Mouse (Mus musculus): ENCODE data around the gene Rad50. TPM values are rescaled to one million over a fixed set of nuclear protein-coding genes. Genes with fewer than 3 reads are reported as not detected.
A peak's percentile ranks its signal among the peaks of the same experiment; 100 is the strongest.

The Rad50 gene
- 4.3 TPM for polyA plus RNA-seq (2012; fragmentation: generic; extraction: Trizol)

DNA sequence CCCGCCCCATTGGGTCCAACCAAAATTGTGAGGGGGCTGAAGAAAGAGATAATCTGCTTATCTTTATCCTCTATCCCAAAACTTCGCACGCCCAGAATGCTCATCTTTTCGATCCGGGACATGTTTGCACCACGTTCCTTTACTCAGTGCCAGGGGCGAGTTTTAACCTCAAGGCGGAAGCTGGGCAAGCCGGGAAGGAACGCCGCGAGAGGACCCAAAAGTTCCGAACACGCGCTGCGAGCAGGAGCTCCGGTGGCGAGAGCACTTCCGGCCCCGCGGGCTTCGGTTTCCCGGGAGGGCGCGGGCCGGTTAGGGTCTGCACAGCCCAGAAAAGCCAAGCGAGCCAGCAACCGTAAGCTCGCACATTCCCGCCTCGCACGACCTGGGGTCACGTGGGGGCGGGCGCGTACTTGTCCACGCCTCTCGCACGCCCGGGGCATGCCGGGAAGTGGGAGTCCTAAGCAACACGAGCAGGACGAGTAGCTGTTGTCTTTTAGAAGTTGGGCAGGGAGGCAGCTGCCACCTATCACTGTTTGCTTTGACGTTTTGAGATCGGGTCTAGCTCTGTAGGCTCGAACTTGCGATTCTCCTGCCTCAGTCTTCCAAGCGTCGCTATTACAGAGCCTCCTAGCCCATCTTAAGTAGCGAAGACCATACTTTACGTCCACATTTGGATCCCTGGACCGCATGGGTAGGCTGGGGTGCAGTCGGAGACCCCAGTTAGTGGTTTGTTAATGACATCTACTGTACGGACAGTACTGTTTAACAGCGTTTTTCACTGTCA is at the start of gene Rad50:
Rad50 (minus strand) TSS at position 386 of the 784 bp plus-strand sequence.
- H3K4me3 ChIP-seq: peak within 1 kb of the TSS; percentile 54
- no peak within 1 kb of the TSS for H3ac ChIP-seq (ENCODE audit: control insufficient read depth, insufficient read length)
- H3K36me3 ChIP-seq (ENCODE audit: control insufficient read depth, insufficient read depth): no peaks in the 10 kb centered on the region

GRCm38 (mm10) chr11:53755011-53755595 is 48.0 kb upstream of the Rad50 start:
- Histone ChIP-seq H3K79me2 (ENCODE audit: control insufficient read depth, insufficient read depth) (no peaks in the 10 kb centered on the region), H3K27me3 (ENCODE audit: control insufficient read depth, insufficient read depth, insufficient read length) (no peaks in the 10 kb centered on the region), H3ac (ENCODE audit: control insufficient read depth, insufficient read length) (no peak overlapping the region), H3K36me3 (ENCODE audit: control insufficient read depth, insufficient read depth) (no peaks in the 10 kb centered on the region), H3K4me2 (ENCODE audit: low read depth) (no peak overlapping the region), H3K4me3 (no peak overlapping the region)
- TF ChIP-seq SRF (IDR thresholded peaks at IDR 0.05; ENCODE audit: control insufficient read depth, insufficient read length, low read depth) (no peak), CEBPB (IDR thresholded peaks at IDR 0.05; ENCODE audit: insufficient read depth, poor library complexity, severe bottlenecking) (no peak), TCF3 (IDR thresholded peaks at IDR 0.05; ENCODE audit: insufficient read length, low read depth) (no peak)

More for the DNA sequence above, at the start of gene Rad50:
- H3K79me2 ChIP-seq (ENCODE audit: control insufficient read depth, insufficient read depth): peaks cover 7% of the 10 kb centered on the region
- no peaks in the 10 kb centered on the region for H3K27me3 ChIP-seq (ENCODE audit: control insufficient read depth, insufficient read depth, insufficient read length)
- TF ChIP-seq POLR2AphosphoS2 (IDR thresholded peaks at IDR 0.05; ENCODE audit: insufficient read length, low read depth) (peak; percentile 99), REST (IDR thresholded peaks at IDR 0.05; ENCODE audit: insufficient read depth, insufficient read length) (no peak), POLR2A (IDR thresholded peaks at IDR 0.05; ENCODE audit: insufficient read length, low read depth) (peak; percentile 97), TCF3 (IDR thresholded peaks at IDR 0.05; ENCODE audit: insufficient read length, low read depth) (no peak), USF1 (IDR thresholded peaks at IDR 0.05; ENCODE audit: low read depth) (peak; percentile 97), TCF12 (IDR thresholded peaks at IDR 0.05; ENCODE audit: insufficient read depth, poor library complexity, severe bottlenecking) (no peak), CEBPB (IDR thresholded peaks at IDR 0.05; ENCODE audit: insufficient read depth, poor library complexity, severe bottlenecking) (no peak), MYOG (IDR thresholded peaks at IDR 0.05; ENCODE audit: control insufficient read depth in 1 of 3, insufficient read depth in 1 of 3, insufficient read length in 2 of 3, low read depth in 2 of 3) (peak in 1 of 3 experiments; percentile 51), MYOD1 (IDR thresholded peaks at IDR 0.05; ENCODE audit: control insufficient read depth in 1 of 3, insufficient read length in 2 of 3, low read depth in 2 of 3) (peak in 1 of 3 experiments; percentile 45), SRF (IDR thresholded peaks at IDR 0.05; ENCODE audit: control insufficient read depth, insufficient read length, low read depth) (peak; percentile 39), MAX (IDR thresholded peaks at IDR 0.05; ENCODE audit: low read depth) (peak; percentile 36), E2F4 (IDR thresholded peaks at IDR 0.05; ENCODE audit: insufficient read depth) (peak; percentile 86)
- H3K4me2 ChIP-seq (ENCODE audit: low read depth): peak within 1 kb of the TSS; percentile 100

GRCm38 (mm10) chr11:53749716-53750352 is 42.7 kb upstream of the Rad50 start:
- H3K4me3 ChIP-seq: no peak overlapping the region
- no peaks in the 10 kb centered on the region for H3K27me3 ChIP-seq (ENCODE audit: control insufficient read depth, insufficient read depth, insufficient read length)
- TF ChIP-seq REST (IDR thresholded peaks at IDR 0.05; ENCODE audit: insufficient read depth, insufficient read length) (no peak), POLR2A (IDR thresholded peaks at IDR 0.05; ENCODE audit: insufficient read length, low read depth) (no peak), TCF3 (IDR thresholded peaks at IDR 0.05; ENCODE audit: insufficient read length, low read depth) (no peak), E2F4 (IDR thresholded peaks at IDR 0.05; ENCODE audit: insufficient read depth) (no peak), POLR2AphosphoS2 (IDR thresholded peaks at IDR 0.05; ENCODE audit: insufficient read length, low read depth) (no peak), MYOD1 (IDR thresholded peaks at IDR 0.05; ENCODE audit: control insufficient read depth in 1 of 3, insufficient read length in 2 of 3, low read depth in 2 of 3) (no peak), MYOG (IDR thresholded peaks at IDR 0.05; ENCODE audit: control insufficient read depth in 1 of 3, insufficient read depth in 1 of 3, insufficient read length in 2 of 3, low read depth in 2 of 3) (no peak), CEBPB (IDR thresholded peaks at IDR 0.05; ENCODE audit: insufficient read depth, poor library complexity, severe bottlenecking) (no peak), MAX (IDR thresholded peaks at IDR 0.05; ENCODE audit: low read depth) (no peak), USF1 (IDR thresholded peaks at IDR 0.05; ENCODE audit: low read depth) (no peak)
- no peak overlapping the region for H3ac ChIP-seq (ENCODE audit: control insufficient read depth, insufficient read length)
- H3K36me3 ChIP-seq (ENCODE audit: control insufficient read depth, insufficient read depth): no peaks in the 10 kb centered on the region
- H3K79me2 ChIP-seq (ENCODE audit: control insufficient read depth, insufficient read depth): no peaks in the 10 kb centered on the region
- H3K4me2 ChIP-seq (ENCODE audit: low read depth): no peak overlapping the region

- no peaks in the 10 kb centered on the region for H3K79me2 ChIP-seq (ENCODE audit: control insufficient read depth, insufficient read depth)
Observed at GRCm38 (mm10) chr11:53749306-53749705, 42.2 kb upstream of the Rad50 start.

More at GRCm38 (mm10) chr11:53749306-53749705, 42.2 kb upstream of the Rad50 start:
- no peaks in the 10 kb centered on the region for H3K36me3 ChIP-seq (ENCODE audit: control insufficient read depth, insufficient read depth)
- H3K27me3 ChIP-seq (ENCODE audit: control insufficient read depth, insufficient read depth, insufficient read length): no peaks in the 10 kb centered on the region
- H3K4me2 ChIP-seq (ENCODE audit: low read depth): no peak overlapping the region
- TF ChIP-seq SRF (IDR thresholded peaks at IDR 0.05; ENCODE audit: control insufficient read depth, insufficient read length, low read depth): no peak
- no peak for TF ChIP-seq TCF12 (IDR thresholded peaks at IDR 0.05; ENCODE audit: insufficient read depth, poor library complexity, severe bottlenecking)
- no peak for TF ChIP-seq MYOG (IDR thresholded peaks at IDR 0.05; ENCODE audit: control insufficient read depth in 1 of 3, insufficient read depth in 1 of 3, insufficient read length in 2 of 3, low read depth in 2 of 3)
- TF ChIP-seq CEBPB (IDR thresholded peaks at IDR 0.05; ENCODE audit: insufficient read depth, poor library complexity, severe bottlenecking): no peak
- no peak for TF ChIP-seq POLR2AphosphoS2 (IDR thresholded peaks at IDR 0.05; ENCODE audit: insufficient read length, low read depth)
- TF ChIP-seq TCF3 (IDR thresholded peaks at IDR 0.05; ENCODE audit: insufficient read length, low read depth): no peak
- no peak for TF ChIP-seq USF1 (IDR thresholded peaks at IDR 0.05; ENCODE audit: low read depth)
- TF ChIP-seq MAX (IDR thresholded peaks at IDR 0.05; ENCODE audit: low read depth): no peak
- TF ChIP-seq REST (IDR thresholded peaks at IDR 0.05; ENCODE audit: insufficient read depth, insufficient read length): no peak
- TF ChIP-seq MYOD1 (IDR thresholded peaks at IDR 0.05; ENCODE audit: control insufficient read depth in 1 of 3, insufficient read length in 2 of 3, low read depth in 2 of 3): no peak
- no peak for TF ChIP-seq E2F4 (IDR thresholded peaks at IDR 0.05; ENCODE audit: insufficient read depth)
- no peak overlapping the region for H3ac ChIP-seq (ENCODE audit: control insufficient read depth, insufficient read length)
- H3K4me3 ChIP-seq: no peak overlapping the region
